Mouse (Mus musculus) kidney, adult 18-20 months (tissue): ENCODE measurements around the gene Lgals1.
A peak's percentile ranks its signal among the peaks of the same experiment; 100 is the strongest.

ENCODE experiments used
- DNase-seq: peaks from one replicate; pipeline ENCODE4 v3.0.0; 2021

Gene Lgals1

DNA sequence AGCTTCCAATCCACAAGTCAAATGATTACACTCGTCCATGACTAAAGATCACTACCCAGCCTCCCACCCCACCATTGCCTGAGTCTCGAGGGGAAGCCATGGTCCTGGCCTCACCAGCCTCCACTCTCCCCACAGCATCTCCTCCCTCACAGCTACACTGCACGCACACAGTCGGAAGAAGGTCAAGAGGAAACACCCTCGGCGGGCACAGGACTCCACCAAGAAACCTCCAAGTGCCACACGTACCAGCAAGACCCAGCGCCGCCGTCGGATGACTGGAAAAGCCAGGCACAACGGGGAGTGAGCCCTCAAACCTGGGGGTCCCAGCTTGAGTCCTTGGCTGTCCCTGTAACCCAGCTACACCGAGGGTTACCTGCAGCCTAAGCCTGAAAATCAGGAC lies 13.8 kb downstream of the Lgals1 start:
- DNase-seq = no peak

DNA sequence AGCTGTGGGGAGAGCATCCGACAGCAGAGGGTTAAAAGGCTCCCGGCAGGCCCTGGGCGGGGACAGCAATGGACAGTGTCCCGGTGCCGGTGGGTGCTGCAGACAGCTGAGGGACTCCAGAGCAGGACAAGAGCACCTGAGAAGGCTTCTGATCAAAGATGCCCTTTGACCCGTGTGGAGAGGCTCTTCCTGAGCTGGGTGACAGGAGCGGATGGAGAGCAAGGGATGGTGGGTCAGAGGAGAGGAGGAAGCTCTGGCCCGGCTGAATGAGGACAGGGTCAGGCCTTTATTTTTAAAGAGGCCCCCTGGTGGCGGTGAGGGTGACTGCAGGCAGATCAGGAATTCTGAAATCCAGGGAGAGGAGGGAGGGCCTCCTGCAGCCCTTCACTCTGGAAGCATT lies 16.1 kb downstream of the Lgals1 start:
- DNase-seq = peak; percentile 87

DNA sequence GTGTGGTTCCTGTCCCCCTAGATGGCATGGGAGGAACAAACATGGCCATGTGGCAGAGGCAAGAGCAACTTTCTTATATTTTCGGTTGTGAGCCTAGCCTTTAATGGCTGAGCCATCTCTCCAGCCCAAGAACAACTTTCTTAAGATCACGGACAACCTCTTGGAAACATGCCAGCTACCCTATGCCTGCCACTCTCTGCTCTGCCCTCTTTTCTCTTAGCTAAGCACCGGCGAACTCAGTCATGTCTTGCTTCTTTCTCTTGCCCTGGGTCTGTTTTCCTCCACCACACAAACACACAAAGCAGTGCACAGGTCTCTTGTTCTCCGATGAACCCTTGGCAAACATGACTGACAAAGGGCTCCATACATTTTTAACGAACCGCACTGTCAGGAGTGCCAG lies 19.7 kb downstream of the Lgals1 start:
- no peak for DNase-seq

DNA sequence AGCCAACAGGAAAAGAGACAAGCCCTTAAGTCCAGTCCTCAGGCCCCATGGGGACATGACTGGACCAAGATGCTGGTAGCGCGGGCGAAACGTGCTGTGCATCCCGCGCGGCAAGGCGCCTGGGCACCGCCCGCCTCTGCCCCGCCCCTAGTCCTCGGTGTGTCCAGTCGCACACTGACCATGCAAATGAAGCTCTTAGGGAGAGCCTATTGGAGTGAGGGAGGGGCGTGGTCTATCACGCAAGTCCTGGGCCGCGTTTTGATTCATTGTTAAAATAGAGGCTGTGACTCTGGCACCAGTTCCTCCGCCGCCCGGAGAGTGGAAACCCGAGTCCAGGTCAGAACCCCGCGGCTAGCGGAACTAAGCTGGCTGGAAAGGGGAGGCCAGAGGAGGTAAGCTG lies 21.1 kb downstream of the Lgals1 start, which contains the start of gene Triobp:
Gene Triobp, plus strand, starts transcription at position 68 of the 400 bp plus-strand sequence.
- DNase-seq = peak; percentile 83

DNA sequence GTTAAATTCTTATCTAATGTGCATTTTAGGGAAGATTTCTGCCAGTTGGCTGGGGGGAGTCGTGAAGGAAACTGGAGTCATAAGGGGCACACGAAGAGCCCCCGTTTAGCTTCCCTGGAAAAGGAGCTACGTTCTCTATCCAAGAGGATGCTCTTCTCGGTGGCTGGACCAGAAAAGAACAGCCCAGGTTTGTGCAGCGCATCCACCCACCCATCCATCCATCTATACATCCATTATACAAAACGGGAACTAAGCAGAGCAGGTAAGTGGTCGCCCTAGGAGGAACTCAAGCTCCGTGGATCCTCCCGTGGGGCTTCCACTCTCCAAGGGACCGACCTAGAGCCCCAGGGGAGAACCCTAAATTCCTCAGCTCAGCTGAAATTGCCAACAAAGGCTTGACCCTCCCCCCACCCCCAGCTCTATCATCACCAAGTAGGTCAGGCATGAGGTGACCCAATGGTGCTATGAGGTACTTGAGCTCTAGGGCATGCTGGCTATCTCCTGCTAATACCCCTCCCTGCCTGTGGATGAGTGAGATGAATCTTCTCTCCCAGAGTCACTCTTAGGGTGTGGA lies 21.7 kb downstream of the Lgals1 start:
- DNase-seq = no peak

DNA sequence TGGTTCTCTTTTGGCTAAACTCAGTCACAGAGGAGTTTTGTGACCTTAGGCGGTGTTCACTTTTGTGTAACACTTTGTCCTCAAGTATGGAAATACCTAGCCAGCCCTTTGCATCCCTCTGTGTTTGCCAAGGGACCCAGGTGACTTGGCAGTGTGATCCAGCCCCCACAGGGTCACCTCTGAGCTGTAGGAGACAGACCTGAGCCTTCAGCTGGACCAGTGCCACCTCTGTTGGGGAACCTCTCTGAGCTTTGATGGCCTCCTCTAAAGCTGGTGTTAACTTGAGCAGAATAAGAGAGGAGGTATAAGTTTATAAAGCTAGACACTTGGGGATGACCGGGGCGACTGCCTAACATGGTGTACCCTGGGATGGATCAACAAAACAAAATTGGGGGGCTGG lies 22.4 kb downstream of the Lgals1 start:
- DNase-seq = no peak

DNA sequence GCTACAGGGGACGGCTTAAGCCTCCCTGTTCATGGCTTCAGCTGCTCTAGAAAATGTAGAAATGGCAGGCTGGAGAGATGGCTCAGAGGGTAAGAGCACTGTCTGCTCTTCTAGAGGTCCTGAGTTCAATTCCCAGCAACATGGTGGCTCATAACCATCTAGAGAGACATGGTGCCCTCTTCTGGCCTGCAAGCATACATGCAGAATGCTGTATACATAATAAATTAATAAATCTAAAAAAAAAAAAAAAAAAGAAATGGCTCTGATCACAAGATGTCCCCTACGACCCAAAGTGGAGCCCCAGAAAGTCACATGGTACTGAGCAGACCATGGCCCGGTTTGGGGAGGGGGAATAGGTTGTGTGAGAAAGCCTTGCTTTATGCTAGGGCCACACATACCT lies 29.1 kb downstream of the Lgals1 start:
- DNase-seq = no peak

DNA sequence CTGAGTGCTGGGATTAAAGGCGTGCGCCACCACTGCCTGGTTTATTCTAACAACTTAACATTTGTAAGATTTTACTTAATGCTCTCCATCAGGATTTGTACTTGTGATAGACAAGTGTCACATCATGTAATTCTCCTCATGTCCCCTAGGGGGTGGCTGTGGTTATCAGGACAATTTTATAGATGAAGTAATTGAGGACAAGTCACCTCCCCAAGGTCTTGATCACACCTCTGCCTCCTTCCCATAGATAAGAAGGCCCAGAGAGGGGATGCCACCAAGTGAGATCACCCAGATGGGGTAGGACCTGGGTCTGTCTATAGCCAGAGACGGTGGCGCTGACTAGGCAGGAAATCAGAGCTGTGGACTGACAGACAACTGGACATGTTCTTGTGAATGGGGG lies 29.8 kb downstream of the Lgals1 start:
- peak; percentile 12 for DNase-seq

DNA sequence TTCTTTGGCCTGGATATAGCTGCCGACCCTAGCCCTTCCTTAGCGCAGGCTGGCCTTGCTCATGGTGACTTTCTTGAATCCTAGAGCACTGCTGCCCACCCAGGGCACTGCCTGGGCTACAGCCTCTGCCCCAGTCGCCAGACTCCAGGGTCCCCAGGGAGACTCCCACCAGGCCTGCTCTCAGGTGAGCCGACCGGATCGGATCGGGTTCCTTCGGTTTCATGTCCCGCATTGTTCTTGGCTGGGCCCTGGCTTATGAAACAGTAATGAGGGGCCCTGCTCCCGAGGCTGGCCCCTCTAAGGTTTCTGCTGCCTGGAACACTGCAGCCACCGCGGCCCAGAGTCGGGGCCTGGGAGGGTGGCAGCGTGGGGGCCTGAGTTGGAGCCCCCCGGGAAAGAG lies 30.5 kb downstream of the Lgals1 start:
- DNase-seq = no peak

DNA sequence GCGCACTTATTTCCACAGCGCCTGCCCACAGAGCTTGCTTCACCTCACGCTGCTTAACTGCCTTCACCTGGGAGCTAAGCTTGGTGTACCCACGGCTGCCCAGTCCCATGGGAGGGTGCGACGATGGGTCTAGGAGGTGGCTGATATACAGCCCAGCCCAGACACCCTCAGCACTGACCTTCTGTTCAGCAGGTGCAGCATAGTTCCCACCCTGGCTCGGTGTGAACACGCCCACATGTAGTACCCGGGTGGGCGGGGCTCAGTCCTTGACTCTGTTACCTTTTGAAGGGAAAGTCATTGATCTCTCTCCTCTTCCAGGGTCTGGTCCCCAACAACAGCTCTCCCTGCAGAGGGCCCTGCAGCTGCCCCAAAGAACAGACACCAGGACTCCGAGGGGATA lies 33.0 kb downstream of the Lgals1 start:
- DNase-seq = no peak

DNA sequence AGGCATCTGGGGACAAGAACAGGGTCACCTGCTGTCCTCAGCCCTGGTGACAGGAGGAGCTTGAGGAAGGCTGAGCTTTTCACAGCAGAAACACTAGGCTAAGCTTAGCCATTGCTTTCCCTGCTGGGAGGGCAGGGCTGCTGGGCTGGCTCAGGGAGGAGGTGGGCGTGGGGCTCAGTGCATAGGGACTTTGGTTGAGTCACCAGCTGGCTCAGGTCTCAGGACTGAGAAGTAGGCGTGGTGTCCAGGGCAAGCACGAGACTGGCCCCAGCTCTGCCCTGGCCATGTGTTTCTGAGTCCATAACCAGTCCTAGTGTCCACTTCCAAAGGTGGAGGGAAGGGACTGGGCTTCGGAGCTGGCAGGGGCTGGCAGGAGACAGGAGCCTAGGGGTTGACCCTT lies 33.6 kb downstream of the Lgals1 start:
- no peak for DNase-seq

DNA sequence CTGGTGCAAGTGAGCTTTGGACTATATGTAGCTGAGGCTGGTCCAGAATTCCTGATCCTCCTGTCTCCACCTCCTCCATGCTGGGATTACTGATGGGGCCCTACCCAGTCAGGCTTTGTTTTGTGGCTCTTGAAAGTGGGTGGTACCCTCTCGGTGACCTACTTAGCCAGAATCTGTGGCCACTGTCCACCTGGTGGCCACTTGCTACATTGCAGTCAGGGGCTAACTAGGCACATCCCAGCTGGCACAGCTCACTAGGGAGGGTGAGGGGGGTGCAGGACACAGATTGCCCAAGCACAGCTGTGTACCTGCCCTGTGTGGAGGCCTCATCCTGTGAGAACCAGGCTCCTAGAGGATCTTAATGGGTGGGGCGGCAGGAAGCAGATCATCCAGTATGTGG lies 36.4 kb downstream of the Lgals1 start:
- peak; percentile 70 for DNase-seq

DNA sequence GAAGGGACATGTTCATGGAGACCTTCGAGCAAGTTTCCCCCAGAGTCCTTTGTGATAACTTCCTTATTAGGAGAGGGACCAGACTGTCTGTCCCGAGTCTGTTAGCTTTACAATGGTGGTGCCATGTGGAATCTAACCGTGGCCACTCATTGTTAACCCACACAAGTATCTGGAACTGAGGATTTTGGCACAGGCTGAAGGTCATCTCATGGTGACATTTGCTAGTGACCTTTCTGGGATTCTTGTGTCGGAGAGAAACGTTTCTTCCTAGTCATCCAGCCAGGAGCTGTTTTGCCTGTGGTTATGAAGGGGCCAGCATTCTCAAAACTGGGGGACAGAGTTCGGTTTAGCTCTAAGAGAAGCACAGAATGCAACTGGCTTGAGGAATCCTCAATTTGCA lies 45.1 kb downstream of the Lgals1 start:
- no peak for DNase-seq

DNA sequence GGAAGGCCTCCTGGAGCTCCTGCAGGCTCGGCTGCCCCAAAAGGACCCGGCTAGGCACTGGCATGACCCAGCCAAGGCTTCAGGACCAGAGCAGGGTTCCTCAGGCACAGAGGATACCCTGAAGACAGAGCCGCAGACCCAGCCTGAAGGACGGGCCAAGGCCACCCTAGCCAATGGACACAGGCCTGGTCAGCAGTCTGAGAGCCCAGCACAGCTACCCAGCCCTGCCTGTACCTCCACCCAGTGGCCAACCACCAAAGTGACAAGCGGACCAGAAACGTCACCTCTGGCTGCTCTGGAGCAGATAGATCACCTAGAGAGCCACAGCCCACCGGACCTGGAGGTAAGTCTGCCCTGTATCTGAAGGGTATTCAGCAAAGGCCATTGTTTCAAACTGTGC lies 47.4 kb downstream of the Lgals1 start:
- DNase-seq = no peak

DNA sequence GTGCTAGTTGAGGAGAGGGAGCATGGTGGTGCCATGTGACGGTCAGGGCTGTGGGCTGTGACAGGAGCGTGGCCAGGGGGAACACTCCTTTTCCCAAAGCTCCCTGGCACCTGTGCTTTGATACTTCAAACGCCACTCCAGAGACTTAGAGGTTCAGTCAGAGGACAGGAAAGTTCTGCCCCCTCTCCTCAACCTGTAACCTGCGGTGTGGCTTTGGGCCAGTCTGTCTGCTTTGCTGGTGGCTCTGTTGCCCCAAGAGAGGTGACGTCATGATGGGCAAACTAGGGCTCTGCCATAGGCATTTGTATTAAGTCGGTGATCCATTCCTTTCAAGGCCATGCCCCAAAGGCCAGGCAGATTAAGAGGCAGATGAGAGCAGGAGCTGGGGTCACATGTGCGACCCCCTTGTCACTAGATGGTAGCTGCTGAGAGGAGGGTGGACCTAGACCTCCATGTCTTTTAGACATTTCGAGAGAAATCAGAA lies 51.2 kb downstream of the Lgals1 start:
- no peak for DNase-seq

DNA sequence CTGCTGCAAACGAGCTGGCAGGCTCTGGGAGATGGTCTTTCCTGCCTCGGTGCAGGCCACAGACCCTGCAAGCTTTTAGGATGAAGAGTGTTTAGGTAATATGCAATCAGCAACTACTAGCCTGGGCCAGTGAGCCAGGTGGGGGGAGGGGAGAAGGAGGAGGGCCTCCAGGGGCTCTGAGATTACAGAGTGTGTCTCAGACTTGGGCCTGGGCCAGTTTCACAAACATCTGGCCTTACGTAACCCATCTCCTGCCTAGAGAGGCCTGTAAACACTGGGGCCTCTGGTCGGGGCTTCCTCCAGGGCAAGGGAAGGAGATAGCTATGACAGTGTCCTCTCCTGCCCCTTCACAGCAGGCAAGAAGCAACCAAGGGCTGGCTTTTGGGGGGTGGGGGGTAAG lies 52.4 kb downstream of the Lgals1 start:
- peak; percentile 33 for DNase-seq
